Mouse (Mus musculus): Measurements from ENCODE around the gene Trim44. TPM values are rescaled to one million over a fixed set of nuclear protein-coding genes. Genes with fewer than 3 reads are reported as not detected.

The Trim44 gene
- polyA plus RNA-seq (2017; shearing (Covaris generic)): 10 to 100 TPM in 1 of 2 experiments, 1 to 10 TPM in 1; 8.1 to 10.6 TPM

DNA sequence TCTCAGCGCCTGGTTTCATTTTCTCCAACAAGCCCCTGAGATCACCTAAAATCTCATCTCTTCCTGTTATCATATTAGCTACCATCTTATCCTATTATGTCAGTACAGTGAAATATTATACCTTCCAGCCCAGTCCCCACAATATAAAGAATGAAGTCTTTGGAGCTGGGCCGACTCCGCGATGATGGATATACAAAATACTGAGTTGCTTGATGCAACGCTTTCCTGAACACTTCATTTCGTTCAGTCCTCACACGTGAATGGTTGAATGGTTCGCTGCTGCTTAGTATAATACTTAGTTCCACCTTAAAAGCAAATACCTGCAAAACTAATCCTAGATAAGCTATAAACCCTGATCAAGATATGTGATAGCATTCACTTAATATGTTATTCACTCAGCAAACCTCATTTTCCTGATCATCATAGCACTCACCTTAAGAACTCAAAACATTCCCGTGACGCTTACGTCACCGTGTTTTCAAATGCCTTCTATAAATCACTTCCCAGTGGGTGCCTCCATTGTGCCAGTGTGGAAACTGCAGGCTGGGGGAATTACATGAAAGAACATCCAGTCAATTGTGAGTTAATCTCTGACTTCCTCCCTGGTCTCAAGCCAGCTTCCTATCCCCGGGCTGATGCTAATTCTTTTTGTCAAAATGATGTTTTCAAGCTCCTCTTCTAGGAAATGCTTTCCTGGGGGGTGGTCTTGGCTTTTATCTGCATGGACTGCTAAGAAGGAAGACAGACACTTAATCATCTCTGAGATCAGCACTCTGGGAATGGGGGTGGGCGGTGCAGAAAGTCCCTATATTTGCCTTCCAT is at the start of gene Trim44:
Trim44 (minus strand) TSS at position 466 of the 822 bp plus-strand sequence.
- ATAC-seq: no peak

- no peak for ATAC-seq
Measured at GRCm38 (mm10) chr2:102455126-102455525, 47.5 kb upstream of the Trim44 start.

GRCm38 (mm10) chr2:102453447-102453846 is 45.8 kb upstream of the Trim44 start:
- ATAC-seq: peak; percentile 60

GRCm38 (mm10) chr2:102451671-102452549 is 44.3 kb upstream of the Trim44 start, which contains the start of gene Fjx1:
Gene Fjx1, minus strand, starts transcription at chr2:102452499.
- no peak for ATAC-seq

GRCm38 (mm10) chr2:102450761-102451670 is 43.4 kb upstream of the Trim44 start:
- peak; percentile 24 for ATAC-seq

GRCm38 (mm10) chr2:102450248-102450760 is 42.7 kb upstream of the Trim44 start:
- no peak for ATAC-seq

- no peak for ATAC-seq
Measured at GRCm38 (mm10) chr2:102449630-102450247, 42.1 kb upstream of the Trim44 start.

DNA sequence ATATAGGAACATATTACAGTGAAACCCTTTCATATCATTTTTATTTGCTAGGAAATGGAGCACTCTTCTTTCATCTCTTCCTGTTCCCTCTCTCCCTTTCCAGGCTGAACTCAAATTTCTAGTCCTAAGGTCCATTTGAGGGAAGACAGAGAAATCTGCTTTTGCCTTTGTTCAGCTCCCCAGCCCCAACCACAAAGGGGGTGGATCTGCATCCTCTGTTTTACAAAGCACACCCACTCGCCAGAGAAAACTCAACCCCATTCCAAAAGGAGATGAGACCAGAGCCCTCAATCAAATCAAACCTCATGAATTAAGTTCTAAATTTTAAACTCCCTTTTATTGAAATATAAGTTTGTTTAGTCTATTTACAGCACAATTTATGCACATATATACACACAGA is 41.4 kb upstream of the Trim44 start:
- no peak for ATAC-seq

DNA sequence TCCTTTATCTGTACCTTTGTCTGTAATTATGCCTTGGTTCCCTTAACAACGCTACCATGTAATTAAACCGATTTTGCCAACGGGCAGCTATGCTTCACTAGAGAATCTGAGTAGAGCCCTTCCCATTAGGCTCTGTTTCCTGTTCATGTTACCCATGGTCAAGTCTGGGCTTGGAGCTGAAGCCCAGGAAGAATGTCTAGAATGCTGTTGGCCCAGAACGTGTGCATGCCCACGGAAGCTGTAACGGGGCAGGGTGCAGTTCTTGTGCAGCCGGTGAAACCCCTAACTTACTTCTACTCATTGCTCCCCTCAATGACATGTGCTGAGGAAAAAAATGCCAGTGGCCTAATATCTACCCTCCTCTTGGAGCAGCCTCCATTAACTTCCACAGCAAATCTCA is 40.2 kb upstream of the Trim44 start:
- no peak for ATAC-seq

DNA sequence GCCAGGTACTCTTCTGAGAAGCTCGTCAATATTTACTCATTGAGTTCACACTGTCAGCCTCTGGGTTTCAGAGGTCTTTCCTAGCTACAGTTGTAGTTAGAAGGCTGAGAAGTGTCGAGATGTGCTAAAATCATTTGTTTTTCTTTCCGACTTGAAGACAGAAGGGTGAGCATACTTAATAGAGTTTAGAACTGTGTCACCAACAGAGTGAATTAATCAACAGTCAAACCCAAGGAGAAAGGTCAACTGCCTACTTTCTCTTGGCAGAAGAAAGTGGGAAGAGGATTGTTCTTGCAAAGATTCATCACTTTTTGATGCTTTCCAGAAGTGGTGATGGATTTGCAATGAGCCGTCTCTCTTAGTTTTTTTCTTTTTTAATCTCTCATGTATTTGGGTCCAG is 39.2 kb upstream of the Trim44 start:
- no peak for ATAC-seq

DNA sequence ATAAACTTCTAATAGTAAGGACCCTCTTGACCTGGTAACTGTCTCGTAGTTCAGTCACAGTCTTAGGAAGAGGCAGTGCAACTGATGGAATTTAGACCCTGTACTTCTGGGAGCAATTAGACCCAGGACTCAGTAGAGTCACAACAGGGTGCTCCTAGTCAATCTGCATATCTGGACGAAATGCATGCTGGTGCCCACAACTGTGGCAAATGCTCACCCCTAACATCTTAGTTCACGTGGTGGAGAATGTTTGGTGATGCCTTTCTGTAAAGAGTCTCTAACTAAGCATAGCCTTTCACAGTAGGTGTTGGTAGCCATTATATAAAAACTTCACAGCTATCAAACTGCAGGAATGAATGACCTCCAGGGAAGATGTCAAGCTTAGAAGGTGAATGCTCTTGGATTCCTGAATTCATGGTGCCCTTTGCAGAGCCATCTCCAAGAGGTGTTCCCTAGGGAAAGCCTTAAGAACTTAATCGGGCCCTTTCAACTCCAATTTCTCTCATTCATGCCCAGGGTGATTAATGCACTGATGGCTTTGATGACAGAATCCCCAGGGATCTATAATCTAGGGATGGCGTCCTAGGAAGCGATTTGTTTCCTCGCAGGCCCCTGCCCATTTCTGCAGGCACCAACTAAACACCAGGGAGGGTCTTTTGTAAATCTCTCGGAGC is 29.9 kb upstream of the Trim44 start:
- no peak for ATAC-seq

- no peak for ATAC-seq
Measured at GRCm38 (mm10) chr2:102433879-102434278, 26.3 kb upstream of the Trim44 start.

GRCm38 (mm10) chr2:102431084-102431483 is 23.5 kb upstream of the Trim44 start:
- ATAC-seq: no peak

DNA sequence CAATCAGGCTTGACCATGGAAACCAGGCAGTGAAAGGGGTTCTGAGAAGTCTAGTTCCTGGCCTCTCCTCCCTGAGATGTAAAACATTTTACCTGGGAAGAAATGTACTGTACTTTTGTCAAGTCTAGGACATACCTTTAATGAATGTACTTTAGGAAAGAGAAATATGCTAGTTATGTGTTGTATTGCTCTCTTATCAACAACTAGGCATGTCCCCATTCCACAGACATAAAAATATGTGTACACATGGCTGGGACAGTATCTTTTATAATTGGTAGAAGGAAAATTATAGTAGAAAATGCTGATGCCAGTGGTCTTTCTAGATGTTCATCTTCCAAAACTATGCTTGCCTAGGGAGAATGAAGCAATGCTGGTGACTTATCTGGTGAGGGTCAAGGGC is 20.3 kb upstream of the Trim44 start:
- ATAC-seq: no peak

DNA sequence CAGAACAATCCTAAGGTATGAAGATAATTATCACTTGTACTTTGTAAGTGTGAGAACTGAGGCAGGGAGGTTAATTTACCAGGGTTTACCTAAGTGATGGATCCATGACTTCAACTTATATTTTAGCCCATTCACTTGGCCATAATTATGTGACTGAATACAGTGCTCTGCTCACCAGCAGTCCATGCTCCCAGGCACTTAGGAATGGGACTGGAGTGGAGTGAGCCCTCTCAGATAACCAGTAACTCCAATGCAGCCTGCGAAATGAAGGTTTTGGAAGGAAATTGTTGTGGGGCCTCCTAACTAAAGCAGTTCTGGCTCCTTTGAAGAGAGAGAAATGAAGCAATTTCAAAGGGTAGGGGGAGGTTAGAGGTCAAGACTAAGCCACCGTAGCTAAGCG is 18.8 kb upstream of the Trim44 start:
- no peak for ATAC-seq

GRCm38 (mm10) chr2:102416149-102416743 is 8.6 kb upstream of the Trim44 start:
- ATAC-seq: no peak

DNA sequence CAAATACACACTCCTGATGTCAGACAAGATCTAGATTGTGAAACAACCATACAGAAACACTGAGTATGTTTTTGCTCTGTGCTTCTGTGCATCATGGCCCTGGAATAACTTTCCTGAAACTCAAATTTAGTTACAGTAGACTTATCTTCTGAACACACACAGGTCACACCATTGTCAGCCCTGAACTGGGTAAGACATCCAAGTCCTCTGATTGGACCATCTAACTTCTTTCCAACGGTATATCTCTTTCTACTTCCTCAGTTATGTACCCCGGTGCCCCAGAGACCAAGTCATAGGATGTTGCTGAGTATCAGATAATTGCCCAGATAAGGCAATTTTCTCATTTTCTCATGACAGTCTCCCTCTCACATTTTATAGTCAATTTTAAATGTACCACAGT is 5.1 kb upstream of the Trim44 start:
- ATAC-seq: no peak

GRCm38 (mm10) chr2:102410615-102411014 is 3.0 kb upstream of the Trim44 start:
- ATAC-seq: no peak

- ATAC-seq: no peak
Measured at GRCm38 (mm10) chr2:102409741-102410140, 2.1 kb upstream of the Trim44 start.
